Mouse (Mus musculus) cerebellum, adult (tissue): ENCODE measurements at regions not wholly inside any gene's neighbourhood (a gene's known extent, or its start where the extent isn't known, plus 50 kb on each side); places are given as distances from the start of the nearest gene placed in this dataset.

Experiments
- ATAC-seq: cut with Nextera tagmentation; 2 replicates; pipeline ENCODE4 v1.9.2; 2017; ENCODE audit warnings: mild to moderate bottlenecking, moderate library complexity, mixed read lengths; ENCODE audit not compliant: insufficient number of reproducible peaks, low FRiP score, low TSS enrichment

- no peak for ATAC-seq
Measured at GRCm38 (mm10) chr7:58475139-58475538, 180.8 kb upstream of the Atp10a start.

GRCm38 (mm10) chr7:58488250-58488649 is 167.7 kb upstream of the Atp10a start:
- ATAC-seq = no peak
